Mouse (Mus musculus) heart, embryonic 13.5 days (tissue): ENCODE measurements around the gene As3mt. TPM values are rescaled to one million over a fixed set of nuclear protein-coding genes. Genes with fewer than 3 reads are reported as not detected.

Experiments
- ATAC-seq: fragments of 200-750 bp; cut with Nextera tagmentation; 2 replicates; pipeline ENCODE4 v1.8.0; 2017; ENCODE audit warnings: moderate TSS enrichment; ENCODE audit not compliant: insufficient number of reproducible peaks, low FRiP score, low TSS enrichment; ENCODE audit errors: extremely low read depth
- H3K27ac ChIP-seq: fragments of 300-500 bp; sonication (generic); replicated peaks from 2 replicates; pipeline ENCODE4 v1.5.1; 2015; ENCODE audit warnings: moderate library complexity, mild to moderate bottlenecking, inconsistent platforms
- H3K27me3 ChIP-seq: fragments of 300-500 bp; sonication (generic); replicated peaks from 2 replicates; pipeline ENCODE4 v1.6.1; 2015; ENCODE audit warnings: mild to moderate bottlenecking, inconsistent platforms
- H3K36me3 ChIP-seq: fragments of 300-500 bp; sonication (generic); 2 replicates; pipeline ENCODE4 v1.6.1; 2015; ENCODE audit warnings: mild to moderate bottlenecking, inconsistent platforms
- H3K4me1 ChIP-seq: fragments of 300-500 bp; sonication (generic); 2 replicates; pipeline ENCODE4 v1.6.1; 2015; ENCODE audit warnings: inconsistent platforms
- H3K4me2 ChIP-seq: fragments of 300-500 bp; sonication (generic); 2 replicates; pipeline ENCODE4 v1.6.1; 2015; ENCODE audit warnings: inconsistent platforms, mild to moderate bottlenecking, moderate library complexity
- H3K4me3 ChIP-seq: fragments of 300-500 bp; sonication (generic); 2 replicates; pipeline ENCODE4 v1.5.1; 2015; ENCODE audit warnings: moderate library complexity, mild to moderate bottlenecking, inconsistent platforms
- H3K9ac ChIP-seq: fragments of 300-500 bp; sonication (generic); 2 replicates; pipeline ENCODE4 v1.6.1; 2015; ENCODE audit warnings: inconsistent platforms, mild to moderate bottlenecking, moderate library complexity
- H3K9me3 ChIP-seq: fragments of 300-500 bp; sonication (generic); 2 replicates; pipeline ENCODE4 v1.6.1; 2016; ENCODE audit warnings: inconsistent platforms
- WGBS: fragments of 180-500 bp; shearing (Covaris S2); methylation state at CpG from one replicate; pipeline ENCODE4 v1.1.7; 2015; ENCODE audit warnings: mixed read lengths; 5-methylcytosine and 5-hydroxymethylcytosine counted together
- polyA plus RNA-seq: library from polyadenylated mRNA; unstranded; fragments of >200 nt; fragmentation: Nextera tagmentation; extraction: Ambion mirVana; gene quantifications from 2 replicates; pipeline ENCODE4 v1.2.1, GENCODE M21; 2015

The As3mt gene
- 49.1 and 52.8 TPM in 2 replicates for polyA plus RNA-seq

GRCm38 (mm10) chr19:46707296-46708151, at the start of gene As3mt:
TSS of gene As3mt (plus strand) at chr19:46707458.
- H3K4me2 ChIP-seq: peak within 1 kb of the TSS; percentile 82
- H3K27me3 ChIP-seq: no peaks in the 10 kb centered on the region; the same call in 1 of the 2 replicates
- peaks cover 22% of the 10 kb centered on the region for H3K4me1 ChIP-seq
- peak within 1 kb of the TSS; percentile 84 for H3K9ac ChIP-seq
- peak within 1 kb of the TSS; percentile 66 for H3K4me3 ChIP-seq
- ATAC-seq: peak; percentile 54; the same call in 1 of the 2 replicates
- peaks cover 36% of the 10 kb centered on the region for H3K36me3 ChIP-seq
- 11% methylated on average over 31 of the region's 31 CpGs for WGBS
- no peaks in the 10 kb centered on the region for H3K9me3 ChIP-seq
- H3K27ac ChIP-seq: peak within 1 kb of the TSS; percentile 58

- Histone ChIP-seq H3K9me3 (no peaks in the 10 kb centered on the region), H3K4me3 (no peak overlapping the region), H3K27me3 (no peaks in the 10 kb centered on the region), H3K36me3 (peaks cover 51% of the 10 kb centered on the region), H3K9ac (no peak overlapping the region), H3K4me2 (no peak overlapping the region), H3K4me1 (peaks cover 59% of the 10 kb centered on the region), H3K27ac (no peak overlapping the region)
- ATAC-seq: no peak
- 93% methylated on average over 7 of the region's 7 CpGs for WGBS
Observed at GRCm38 (mm10) chr19:46658348-46658747, 48.9 kb upstream of the As3mt start.

DNA sequence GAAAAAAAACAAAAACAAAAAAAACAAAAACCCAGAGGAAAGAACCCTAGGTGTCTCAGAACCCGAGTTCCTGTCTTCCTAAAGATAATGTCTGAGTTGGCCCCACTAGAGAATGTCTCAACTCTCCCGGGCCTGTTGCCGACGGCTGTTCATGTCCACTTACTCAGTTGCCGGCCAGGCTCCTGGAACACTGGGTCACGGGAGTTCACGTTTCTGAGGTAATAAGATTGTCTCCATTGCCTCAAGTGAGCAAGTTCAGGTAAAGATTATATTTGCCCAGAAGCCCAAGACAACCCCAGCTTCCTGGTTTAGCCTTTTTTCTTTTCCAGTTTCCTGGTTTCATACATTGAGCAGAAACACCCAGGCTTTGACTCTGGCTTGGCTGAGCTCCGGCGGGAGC, 48.4 kb upstream of the As3mt start:
- Histone ChIP-seq H3K4me1 (peaks cover 59% of the 10 kb centered on the region), H3K9ac (no peak overlapping the region), H3K9me3 (no peaks in the 10 kb centered on the region), H3K27ac (no peak overlapping the region), H3K36me3 (peaks cover 46% of the 10 kb centered on the region), H3K27me3 (no peaks in the 10 kb centered on the region), H3K4me3 (no peak overlapping the region), H3K4me2 (no peak overlapping the region)
- no peak for ATAC-seq
- 51% methylated on average over 9 of the region's 9 CpGs for WGBS

- H3K4me2 ChIP-seq: no peak overlapping the region
- H3K27me3 ChIP-seq: no peaks in the 10 kb centered on the region
- H3K9me3 ChIP-seq: no peaks in the 10 kb centered on the region
- H3K4me3 ChIP-seq: no peak overlapping the region
- H3K4me1 ChIP-seq: peaks cover 66% of the 10 kb centered on the region
- WGBS: 50% methylated on average over 4 of the region's 4 CpGs
- no peak for ATAC-seq
- no peak overlapping the region; the same call in 1 of the 2 replicates for H3K9ac ChIP-seq
- H3K27ac ChIP-seq: no peak overlapping the region
- H3K36me3 ChIP-seq: peaks cover 19% of the 10 kb centered on the region
Observed at GRCm38 (mm10) chr19:46661511-46661910, 45.7 kb upstream of the As3mt start.

DNA sequence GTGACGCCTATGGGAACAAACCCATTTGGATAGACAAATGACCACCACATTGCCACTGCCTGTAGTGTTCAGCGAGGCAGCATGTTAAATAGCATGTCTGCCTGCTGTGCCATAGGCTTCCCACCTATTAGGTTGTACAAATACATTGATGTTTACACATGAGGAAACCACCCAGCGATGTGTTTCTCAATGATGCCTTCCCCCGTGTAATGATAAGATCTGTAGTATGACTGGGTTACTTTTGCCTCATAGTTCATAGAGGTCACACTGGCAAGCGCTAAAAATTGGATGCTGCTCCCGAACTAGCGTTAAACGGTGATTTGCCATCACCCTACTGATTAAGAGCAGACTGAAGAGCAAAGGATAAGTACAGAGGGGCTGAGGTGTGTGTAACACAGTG, 45.0 kb upstream of the As3mt start:
- 66% methylated on average over 8 of the region's 8 CpGs for WGBS
- Histone ChIP-seq H3K4me1 (peaks cover 61% of the 10 kb centered on the region), H3K27me3 (no peaks in the 10 kb centered on the region), H3K4me2 (no peak overlapping the region), H3K4me3 (no peak overlapping the region), H3K9me3 (no peaks in the 10 kb centered on the region), H3K36me3 (peaks cover 12% of the 10 kb centered on the region), H3K27ac (0 out of 2 replicates have a peak overlapping the region, but pooled peaks have one; percentile 15), H3K9ac (no peak overlapping the region)
- ATAC-seq: no peak

DNA sequence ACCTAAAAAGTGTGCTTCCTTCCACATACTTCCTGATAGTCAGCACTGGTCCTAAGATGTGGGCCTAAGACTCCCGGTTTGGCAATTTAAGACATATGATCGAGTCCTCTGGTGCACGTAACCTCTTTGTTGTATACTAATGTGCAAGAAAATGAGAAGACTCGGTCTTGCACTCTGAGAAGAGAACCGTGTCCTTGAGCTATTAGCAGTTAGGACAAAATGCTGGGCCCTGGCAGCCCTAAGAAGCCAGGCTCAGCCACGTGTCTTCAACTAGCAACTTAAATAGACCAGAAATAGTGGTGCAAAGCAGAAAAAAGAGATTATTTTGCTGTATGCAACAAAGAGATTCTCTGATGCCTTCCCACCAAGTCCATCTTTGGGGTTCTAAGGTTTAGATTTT, 44.5 kb upstream of the As3mt start:
- Histone ChIP-seq H3K27ac (0 out of 2 replicates have a peak overlapping the region, but pooled peaks have one; percentile 15), H3K4me2 (no peak overlapping the region), H3K4me1 (peaks cover 59% of the 10 kb centered on the region), H3K9me3 (no peaks in the 10 kb centered on the region), H3K36me3 (peaks cover 6% of the 10 kb centered on the region), H3K9ac (no peak overlapping the region), H3K4me3 (no peak overlapping the region), H3K27me3 (no peaks in the 10 kb centered on the region)
- 76% methylated on average over 6 of the region's 6 CpGs for WGBS
- no peak for ATAC-seq

- H3K9me3 ChIP-seq: no peaks in the 10 kb centered on the region
- no peaks in the 10 kb centered on the region; the same call in 1 of the 2 replicates for H3K27me3 ChIP-seq
- H3K36me3 ChIP-seq: no peaks in the 10 kb centered on the region
- no peak overlapping the region for H3K9ac ChIP-seq
- H3K4me2 ChIP-seq: no peak overlapping the region
- H3K4me1 ChIP-seq: peaks cover 51% of the 10 kb centered on the region
- H3K4me3 ChIP-seq: no peak overlapping the region
- WGBS: 55% methylated on average over 7 of the region's 7 CpGs
- no peak for ATAC-seq
- no peak overlapping the region for H3K27ac ChIP-seq
Observed at GRCm38 (mm10) chr19:46665474-46665873, 41.8 kb upstream of the As3mt start.

DNA sequence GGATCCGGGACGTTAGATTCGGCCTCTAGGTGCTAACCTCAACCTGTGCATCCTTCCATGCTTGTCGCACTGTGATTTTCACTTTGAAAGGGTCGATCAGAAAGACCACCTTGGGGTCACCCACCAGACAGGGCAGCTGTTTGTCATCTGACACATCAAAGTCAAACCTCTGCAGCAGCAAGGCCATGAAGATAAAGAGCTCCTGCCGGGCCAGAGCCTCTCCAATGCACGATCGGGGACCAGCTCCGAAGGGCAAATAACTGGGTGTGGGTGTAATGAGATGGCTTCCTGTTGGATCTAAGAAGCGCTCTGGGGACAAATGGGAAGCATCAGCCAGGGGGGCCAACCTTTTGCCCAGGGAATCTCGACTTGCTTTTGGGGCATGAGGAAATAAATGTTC, 40.0 kb upstream of the As3mt start:
- H3K9ac ChIP-seq: no peak overlapping the region
- H3K27ac ChIP-seq: no peak overlapping the region
- no peaks in the 10 kb centered on the region for H3K36me3 ChIP-seq
- 50% methylated on average over 11 of the region's 11 CpGs for WGBS
- H3K4me3 ChIP-seq: no peak overlapping the region
- no peaks in the 10 kb centered on the region for H3K9me3 ChIP-seq
- H3K4me2 ChIP-seq: no peak overlapping the region
- peaks cover 39% of the 10 kb centered on the region for H3K4me1 ChIP-seq
- peaks cover 14% of the 10 kb centered on the region for H3K27me3 ChIP-seq
- ATAC-seq: no peak

DNA sequence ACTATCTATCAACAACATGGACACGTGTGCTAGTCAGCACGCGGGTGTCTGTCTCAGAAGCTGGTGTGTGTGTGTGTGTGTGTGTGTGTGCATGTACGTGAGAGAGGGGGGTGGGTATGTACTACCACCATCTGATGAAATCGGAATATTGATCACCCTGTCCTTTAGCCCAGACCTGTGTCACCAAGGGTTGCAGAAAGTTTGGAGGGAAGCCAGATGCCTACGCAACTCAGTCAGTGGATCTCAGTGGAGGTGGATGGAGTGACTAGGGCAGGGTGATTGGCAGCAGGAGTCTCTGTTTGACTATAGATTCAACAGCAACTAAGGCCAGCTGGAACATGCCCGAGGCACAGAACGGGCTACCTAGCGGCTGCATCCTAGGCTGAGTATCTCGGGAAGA, 39.0 kb upstream of the As3mt start:
- WGBS: 79% methylated on average over 10 of the region's 10 CpGs
- peaks cover 14% of the 10 kb centered on the region for H3K27me3 ChIP-seq
- no peak overlapping the region for H3K27ac ChIP-seq
- no peaks in the 10 kb centered on the region for H3K9me3 ChIP-seq
- H3K4me3 ChIP-seq: no peak overlapping the region
- no peak overlapping the region for H3K4me2 ChIP-seq
- peaks cover 42% of the 10 kb centered on the region for H3K4me1 ChIP-seq
- no peak for ATAC-seq
- no peak overlapping the region for H3K9ac ChIP-seq
- no peaks in the 10 kb centered on the region for H3K36me3 ChIP-seq

- Histone ChIP-seq H3K36me3 (no peaks in the 10 kb centered on the region), H3K4me2 (0 out of 2 replicates have a peak overlapping the region, but pooled peaks have one; percentile 7)
Observed at GRCm38 (mm10) chr19:46669802-46670201, 37.5 kb upstream of the As3mt start.

GRCm38 (mm10) chr19:46670691-46671090, 36.6 kb upstream of the As3mt start:
- H3K9ac ChIP-seq: no peak overlapping the region
- peak; percentile 69; the same call in 1 of the 2 replicates for ATAC-seq
- no peaks in the 10 kb centered on the region for H3K9me3 ChIP-seq
- peaks cover 14% of the 10 kb centered on the region for H3K27me3 ChIP-seq
- 12% methylated on average over 13 of the region's 13 CpGs for WGBS
- peaks cover 37% of the 10 kb centered on the region for H3K4me1 ChIP-seq
- H3K4me3 ChIP-seq: no peak overlapping the region
- no peak overlapping the region for H3K27ac ChIP-seq
- no peak overlapping the region for H3K4me2 ChIP-seq
- H3K36me3 ChIP-seq: no peaks in the 10 kb centered on the region

More at GRCm38 (mm10) chr19:46669802-46670201, 37.5 kb upstream of the As3mt start:
- Histone ChIP-seq H3K4me1 (peaks cover 42% of the 10 kb centered on the region), H3K27me3 (peaks cover 14% of the 10 kb centered on the region), H3K4me3 (no peak overlapping the region), H3K9ac (no peak overlapping the region), H3K9me3 (no peaks in the 10 kb centered on the region), H3K27ac (no peak overlapping the region)
- 31% methylated on average over 5 of the region's 5 CpGs for WGBS
- no peak for ATAC-seq
